Mouse (Mus musculus) cerebral cortex, adult 2 months (tissue): ENCODE results near the gene Nrxn3.

Source experiments
- WGBS: fragments of 180-500 bp; shearing (Covaris S2); methylation state at CpG from one replicate; pipeline ENCODE4 v1.1.7; 2018; 5-methylcytosine and 5-hydroxymethylcytosine counted together

Gene Nrxn3

GRCm38 (mm10) chr12:89720945-89721344 is 998.3 kb downstream of the Nrxn3 start:
- WGBS, result 87% methylated on average over 3 of the region's 3 CpGs

- WGBS, result 32% methylated on average over 14 of the region's 14 CpGs
Measured at GRCm38 (mm10) chr12:89722462-89722861, 999.8 kb downstream of the Nrxn3 start.

- 43% methylated on average over 3 of the region's 3 CpGs for WGBS
Measured at GRCm38 (mm10) chr12:89724048-89724447, 1001.4 kb downstream of the Nrxn3 start.

GRCm38 (mm10) chr12:89742326-89742725 is 1019.6 kb downstream of the Nrxn3 start:
- 85% methylated on average over 1 of the region's 1 CpGs for WGBS

GRCm38 (mm10) chr12:89742796-89743195 is 1020.1 kb downstream of the Nrxn3 start:
- 93% methylated on average over 2 of the region's 2 CpGs for WGBS

GRCm38 (mm10) chr12:89764191-89765082 is 1041.8 kb downstream of the Nrxn3 start:
- 44% methylated on average over 10 of the region's 10 CpGs for WGBS

GRCm38 (mm10) chr12:89765179-89765578 is 1042.5 kb downstream of the Nrxn3 start:
- 69% methylated on average over 2 of the region's 2 CpGs for WGBS

- 26% methylated on average over 3 of the region's 3 CpGs for WGBS
Measured at GRCm38 (mm10) chr12:89788794-89789193, 1066.1 kb downstream of the Nrxn3 start.

GRCm38 (mm10) chr12:89789981-89790380 is 1067.3 kb downstream of the Nrxn3 start:
- WGBS, result 54% methylated on average over 1 of the region's 1 CpGs

- 42% methylated on average over 3 of the region's 3 CpGs for WGBS
Measured at GRCm38 (mm10) chr12:89791829-89792228, 1069.2 kb downstream of the Nrxn3 start.

GRCm38 (mm10) chr12:89794741-89795140 is 1072.1 kb downstream of the Nrxn3 start:
- WGBS, result 54% methylated on average over 6 of the region's 6 CpGs

GRCm38 (mm10) chr12:89808217-89808616 is 1085.5 kb downstream of the Nrxn3 start:
- WGBS, result 73% methylated on average over 3 of the region's 3 CpGs

- WGBS, result 87% methylated on average over 5 of the region's 5 CpGs
Measured at GRCm38 (mm10) chr12:89810146-89810545, 1087.5 kb downstream of the Nrxn3 start.

- under 1% methylated on average over 36 of the region's 36 CpGs for WGBS
Measured at GRCm38 (mm10) chr12:89811815-89812549, 1089.3 kb downstream of the Nrxn3 start.

- WGBS, result 5% methylated on average over 17 of the region's 17 CpGs
Measured at GRCm38 (mm10) chr12:89812550-89813207, 1090.0 kb downstream of the Nrxn3 start.

GRCm38 (mm10) chr12:89813294-89813693 is 1090.6 kb downstream of the Nrxn3 start:
- 41% methylated on average over 13 of the region's 13 CpGs for WGBS

- 76% methylated on average over 5 of the region's 5 CpGs for WGBS
Measured at GRCm38 (mm10) chr12:89813718-89814117, 1091.0 kb downstream of the Nrxn3 start.

- WGBS, result 37% methylated on average over 4 of the region's 4 CpGs
Measured at GRCm38 (mm10) chr12:89814536-89814935, 1091.9 kb downstream of the Nrxn3 start.

GRCm38 (mm10) chr12:89817072-89817773 is 1094.5 kb downstream of the Nrxn3 start:
- WGBS, result 46% methylated on average over 9 of the region's 9 CpGs

- 63% methylated on average over 2 of the region's 2 CpGs for WGBS
Measured at GRCm38 (mm10) chr12:89818200-89818599, 1095.5 kb downstream of the Nrxn3 start.

- 47% methylated on average over 4 of the region's 4 CpGs for WGBS
Measured at GRCm38 (mm10) chr12:89822141-89822540, 1099.5 kb downstream of the Nrxn3 start.

GRCm38 (mm10) chr12:89829927-89830326 is 1107.3 kb downstream of the Nrxn3 start:
- WGBS, result 83% methylated on average over 2 of the region's 2 CpGs
